Mouse (Mus musculus) limb, embryonic 10.5 days (tissue): ENCODE data around the gene Slc25a28. TPM values are rescaled to one million over a fixed set of nuclear protein-coding genes. Genes with fewer than 3 reads are reported as not detected.
A peak's percentile ranks its signal among the peaks of the same experiment; 100 is the strongest.

Experiments used
- DNase-seq: peaks from one replicate; pipeline ENCODE4 v3.0.0-alpha.2; 2017; ENCODE audit warnings: low spot score
- H3K27ac ChIP-seq: fragments of 300-500 bp; sonication (generic); 2 replicates; pipeline ENCODE4 v1.5.1; 2016; ENCODE audit warnings: mild to moderate bottlenecking
- H3K27me3 ChIP-seq: fragments of 300-500 bp; sonication (generic); 2 replicates; pipeline ENCODE4 v1.6.1; 2016; ENCODE audit warnings: low read depth, mild to moderate bottlenecking; ENCODE audit not compliant: poor library complexity, severe bottlenecking
- H3K36me3 ChIP-seq: fragments of 300-500 bp; sonication (generic); 2 replicates; pipeline ENCODE4 v1.6.1; 2016; ENCODE audit warnings: mild to moderate bottlenecking, moderate library complexity
- H3K4me1 ChIP-seq: fragments of 300-500 bp; sonication (generic); 2 replicates; pipeline ENCODE4 v1.6.1; 2016
- H3K4me3 ChIP-seq: fragments of 300-500 bp; sonication (generic); 2 replicates; pipeline ENCODE4 v1.5.1; 2016; ENCODE audit warnings: mild to moderate bottlenecking, moderate library complexity
- H3K9me3 ChIP-seq: fragments of 300-500 bp; sonication (generic); replicated peaks from 2 replicates; pipeline ENCODE4 v1.6.1; 2016; ENCODE audit warnings: mild to moderate bottlenecking
- WGBS: fragments of 180-500 bp; shearing (Covaris S2); methylation state at CpG from one replicate; pipeline ENCODE4 v1.1.7; 2016; 5-methylcytosine and 5-hydroxymethylcytosine counted together
- polyA plus RNA-seq: library from polyadenylated mRNA; unstranded; fragments of >200 nt; fragmentation: Nextera tagmentation; extraction: Ambion mirVana; gene quantifications from 2 replicates; pipeline ENCODE4 v1.2.1, GENCODE M21; 2016

Gene Slc25a28
- polyA plus RNA-seq, 1 experiment from 2014 or later = 12.7 TPM

GRCm38 (mm10) chr19:43647261-43647660, 27.4 kb downstream of the Slc25a28 start:
- WGBS = 92% methylated on average over 9 of the region's 9 CpGs
- no peak for DNase-seq
- Histone ChIP-seq H3K4me1 (no peaks in the 10 kb centered on the region), H3K4me3 (no peak overlapping the region), H3K36me3 (no peaks in the 10 kb centered on the region), H3K27me3 (peaks cover 10% of the 10 kb centered on the region; the same call in 1 of the 2 replicates), H3K9me3 (no peaks in the 10 kb centered on the region), H3K27ac (no peak overlapping the region)

- H3K9me3 ChIP-seq = no peaks in the 10 kb centered on the region
- WGBS = 66% methylated on average over 7 of the region's 7 CpGs
- no peaks in the 10 kb centered on the region for H3K4me1 ChIP-seq
- H3K4me3 ChIP-seq = no peak overlapping the region
- H3K36me3 ChIP-seq = no peaks in the 10 kb centered on the region
- H3K27ac ChIP-seq = no peak overlapping the region
- DNase-seq = no peak
- H3K27me3 ChIP-seq = peaks cover 7% of the 10 kb centered on the region; the same call in 1 of the 2 replicates
Observed at GRCm38 (mm10) chr19:43646852-43647251, 27.8 kb downstream of the Slc25a28 start.

GRCm38 (mm10) chr19:43645508-43645907, 29.2 kb downstream of the Slc25a28 start:
- H3K27ac ChIP-seq = no peak overlapping the region
- no peaks in the 10 kb centered on the region for H3K4me1 ChIP-seq
- no peaks in the 10 kb centered on the region for H3K36me3 ChIP-seq
- no peak overlapping the region for H3K4me3 ChIP-seq
- 91% methylated on average over 9 of the region's 9 CpGs for WGBS
- peaks cover 10% of the 10 kb centered on the region; the same call in 1 of the 2 replicates for H3K27me3 ChIP-seq
- no peaks in the 10 kb centered on the region for H3K9me3 ChIP-seq
- no peak for DNase-seq

- DNase-seq = no peak
- H3K27me3 ChIP-seq = peaks cover 10% of the 10 kb centered on the region; the same call in 1 of the 2 replicates
- 83% methylated on average over 9 of the region's 9 CpGs for WGBS
- H3K9me3 ChIP-seq = no peaks in the 10 kb centered on the region
- no peak overlapping the region for H3K27ac ChIP-seq
- H3K4me1 ChIP-seq = no peaks in the 10 kb centered on the region
- H3K36me3 ChIP-seq = no peaks in the 10 kb centered on the region
- H3K4me3 ChIP-seq = no peak overlapping the region
Observed at GRCm38 (mm10) chr19:43642843-43643242, 31.8 kb downstream of the Slc25a28 start.

GRCm38 (mm10) chr19:43641833-43642232, 32.8 kb downstream of the Slc25a28 start:
- no peaks in the 10 kb centered on the region for H3K36me3 ChIP-seq
- H3K4me3 ChIP-seq = no peak overlapping the region
- no peaks in the 10 kb centered on the region for H3K4me1 ChIP-seq
- no peaks in the 10 kb centered on the region for H3K9me3 ChIP-seq
- peaks cover 10% of the 10 kb centered on the region; the same call in 1 of the 2 replicates for H3K27me3 ChIP-seq
- 72% methylated on average over 11 of the region's 11 CpGs for WGBS
- no peak for DNase-seq
- no peak overlapping the region for H3K27ac ChIP-seq

- H3K4me1 ChIP-seq = peaks cover 6% of the 10 kb centered on the region; the same call in 1 of the 2 replicates
- 26% methylated on average over 12 of the region's 12 CpGs for WGBS
- H3K9me3 ChIP-seq = no peaks in the 10 kb centered on the region
- no peak overlapping the region for H3K4me3 ChIP-seq
- H3K36me3 ChIP-seq = no peaks in the 10 kb centered on the region
- peaks cover 28% of the 10 kb centered on the region; the same call in 1 of the 2 replicates for H3K27me3 ChIP-seq
- no peak overlapping the region for H3K27ac ChIP-seq
- peak; percentile 85 for DNase-seq
Observed at GRCm38 (mm10) chr19:43630466-43631251, 44.0 kb downstream of the Slc25a28 start.

DNA sequence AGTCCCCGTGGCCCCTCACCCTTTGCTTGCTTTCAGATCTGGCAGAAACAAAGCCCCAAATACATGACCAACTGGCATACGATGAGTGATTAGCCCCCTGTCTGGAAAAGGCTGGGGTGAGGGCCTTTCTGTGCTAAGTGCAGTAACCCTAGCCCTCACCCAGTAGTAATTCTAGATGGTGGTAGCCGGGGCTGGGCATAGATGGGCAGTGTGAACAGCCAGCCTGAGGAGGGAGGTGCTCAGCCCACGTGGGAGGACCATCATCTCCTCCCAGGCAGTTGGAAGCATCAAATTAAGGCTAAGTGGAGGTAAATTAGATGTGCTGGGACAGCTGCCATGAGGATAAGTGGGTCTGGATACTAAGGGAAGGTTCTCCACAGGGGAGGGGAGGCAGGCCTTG, 45.6 kb downstream of the Slc25a28 start:
- WGBS = 35% methylated on average over 4 of the region's 4 CpGs
- no peak overlapping the region for H3K27ac ChIP-seq
- peaks cover 37% of the 10 kb centered on the region for H3K27me3 ChIP-seq
- no peak for DNase-seq
- H3K4me3 ChIP-seq = no peak overlapping the region
- H3K9me3 ChIP-seq = no peaks in the 10 kb centered on the region
- peaks cover 6% of the 10 kb centered on the region; the same call in 1 of the 2 replicates for H3K4me1 ChIP-seq
- no peaks in the 10 kb centered on the region for H3K36me3 ChIP-seq

GRCm38 (mm10) chr19:43627345-43627744, 47.3 kb downstream of the Slc25a28 start:
- H3K4me1 ChIP-seq = peaks cover 6% of the 10 kb centered on the region; the same call in 1 of the 2 replicates
- no peaks in the 10 kb centered on the region for H3K9me3 ChIP-seq
- no peaks in the 10 kb centered on the region for H3K36me3 ChIP-seq
- DNase-seq = no peak
- WGBS = 93% methylated on average over 3 of the region's 3 CpGs
- no peak overlapping the region for H3K4me3 ChIP-seq
- H3K27me3 ChIP-seq = peaks cover 54% of the 10 kb centered on the region
- H3K27ac ChIP-seq = no peak overlapping the region

DNA sequence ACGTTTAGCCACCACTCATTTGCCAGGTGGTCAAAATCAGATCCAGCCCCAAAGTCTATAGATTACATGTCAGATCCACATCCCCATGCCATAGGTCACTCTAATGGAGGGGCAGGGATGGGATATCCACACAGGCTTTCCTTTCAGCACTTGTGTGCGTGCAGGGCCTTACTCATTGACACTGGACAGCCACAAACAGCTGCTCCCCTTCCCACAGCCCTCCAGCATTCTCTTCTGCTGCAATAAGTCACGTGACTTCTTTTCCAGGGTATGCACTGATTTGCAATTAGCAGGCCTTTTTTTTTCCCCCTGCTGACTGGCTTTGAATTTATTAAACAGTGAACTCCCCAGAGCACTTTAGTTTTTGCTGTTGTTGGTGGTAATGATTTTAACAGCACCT, 48.5 kb downstream of the Slc25a28 start:
- Histone ChIP-seq H3K4me3 (no peak overlapping the region), H3K9me3 (no peaks in the 10 kb centered on the region), H3K27me3 (peaks cover 66% of the 10 kb centered on the region), H3K4me1 (peaks cover 6% of the 10 kb centered on the region; the same call in 1 of the 2 replicates), H3K36me3 (no peaks in the 10 kb centered on the region), H3K27ac (no peak overlapping the region)
- 37% methylated on average over 3 of the region's 3 CpGs for WGBS
- DNase-seq = peak; percentile 31

DNA sequence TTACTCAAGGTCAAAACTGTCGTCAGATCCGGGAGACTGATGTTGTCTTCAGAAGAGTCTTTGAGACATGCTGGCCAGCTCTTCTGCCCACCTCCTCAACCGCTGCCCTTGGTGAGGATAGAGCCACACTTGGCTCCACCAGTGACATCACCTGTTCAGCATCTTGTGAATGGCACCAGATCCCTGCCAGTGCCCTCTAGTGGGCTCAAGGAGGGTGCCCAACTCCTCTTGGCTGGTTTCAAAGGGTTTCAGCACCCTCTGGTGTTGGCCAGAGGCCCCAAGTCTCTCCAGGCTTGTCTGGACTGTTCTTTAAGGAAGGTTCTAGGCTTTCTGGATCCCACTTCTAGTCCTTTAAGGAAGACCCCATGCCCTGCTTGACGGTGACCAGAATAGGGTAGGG, 50.8 kb downstream of the Slc25a28 start:
- WGBS = 54% methylated on average over 4 of the region's 4 CpGs

GRCm38 (mm10) chr19:43619916-43620479, 54.7 kb downstream of the Slc25a28 start:
- WGBS = 4% methylated on average over 18 of the region's 18 CpGs
- no peak for DNase-seq
- Histone ChIP-seq H3K27me3 (peaks cover 100% of the 10 kb centered on the region), H3K4me3 (no peak overlapping the region), H3K36me3 (no peaks in the 10 kb centered on the region), H3K27ac (no peak overlapping the region), H3K9me3 (no peaks in the 10 kb centered on the region), H3K4me1 (peaks cover 21% of the 10 kb centered on the region)

More for the DNA sequence above, 50.8 kb downstream of the Slc25a28 start:
- Histone ChIP-seq H3K27ac (no peak overlapping the region), H3K9me3 (no peaks in the 10 kb centered on the region), H3K36me3 (no peaks in the 10 kb centered on the region), H3K27me3 (peaks cover 79% of the 10 kb centered on the region), H3K4me1 (peaks cover 6% of the 10 kb centered on the region; the same call in 1 of the 2 replicates), H3K4me3 (no peak overlapping the region)
- no peak for DNase-seq

DNA sequence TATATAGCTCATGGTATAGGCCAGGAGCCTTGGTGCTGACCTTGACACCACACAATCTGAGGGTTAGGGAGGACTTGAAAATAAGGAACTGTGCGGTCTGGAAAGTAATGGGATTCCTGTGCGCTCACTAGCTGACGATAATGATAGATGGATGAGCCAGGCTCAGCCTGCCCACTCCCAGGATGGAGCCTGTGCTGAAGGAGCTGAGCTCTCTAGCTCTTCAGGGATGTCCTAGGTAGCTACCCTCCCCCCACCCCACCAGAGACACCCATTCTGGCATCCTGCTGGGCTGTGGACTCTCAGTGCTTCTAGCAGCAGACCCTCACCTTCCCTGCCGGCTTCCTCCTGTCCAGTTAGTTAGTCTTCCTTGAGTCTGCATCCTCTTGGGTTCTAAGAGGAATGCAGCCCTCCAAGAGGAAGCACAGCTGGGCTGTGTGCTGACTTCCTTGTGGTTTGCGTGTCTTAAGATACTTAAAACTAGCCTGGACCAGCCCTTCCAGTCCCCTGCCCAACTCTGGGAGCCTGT, 56.1 kb downstream of the Slc25a28 start:
- Histone ChIP-seq H3K27me3 (peaks cover 100% of the 10 kb centered on the region), H3K4me1 (peaks cover 31% of the 10 kb centered on the region), H3K27ac (no peak overlapping the region), H3K9me3 (no peaks in the 10 kb centered on the region), H3K36me3 (no peaks in the 10 kb centered on the region), H3K4me3 (no peak overlapping the region)
- 2% methylated on average over 5 of the region's 5 CpGs for WGBS
- no peak for DNase-seq

DNA sequence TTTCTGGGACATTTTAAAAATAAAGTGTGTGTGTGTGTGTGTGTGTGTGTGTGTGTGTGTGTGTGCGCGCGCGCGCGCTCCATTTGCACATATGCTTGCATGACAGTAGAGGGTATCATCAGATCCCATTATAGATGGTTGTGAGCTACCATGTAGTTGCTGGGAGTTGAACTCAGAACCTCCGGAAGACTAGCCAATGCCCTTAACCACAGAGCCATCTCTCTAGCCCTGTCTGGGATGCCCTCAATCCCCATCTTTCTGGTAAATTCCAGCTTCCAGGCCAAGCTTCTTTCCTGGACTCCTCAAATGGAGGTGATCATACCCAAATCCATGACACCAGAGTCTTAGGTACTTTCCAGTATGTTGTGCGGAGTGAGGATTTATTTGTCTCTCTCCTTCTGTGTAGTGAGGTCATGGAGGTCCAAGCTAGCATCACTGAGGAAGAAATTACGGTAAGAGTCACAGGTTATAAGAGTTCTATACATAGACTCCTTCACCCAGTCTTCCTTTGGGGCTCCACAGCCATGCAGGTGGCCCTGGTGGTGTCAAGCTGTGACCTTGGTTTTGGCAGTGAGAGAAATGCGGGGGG, 56.8 kb downstream of the Slc25a28 start:
- Histone ChIP-seq H3K36me3 (no peaks in the 10 kb centered on the region), H3K27ac (no peak overlapping the region), H3K4me1 (peaks cover 32% of the 10 kb centered on the region), H3K27me3 (peaks cover 100% of the 10 kb centered on the region), H3K9me3 (no peaks in the 10 kb centered on the region), H3K4me3 (no peak overlapping the region)
- DNase-seq = peak; percentile 33
- 38% methylated on average over 10 of the region's 10 CpGs for WGBS
